Mouse (Mus musculus) hindbrain, embryonic 10.5 days (tissue): ENCODE measurements around the gene Vash2. TPM values are rescaled to one million over a fixed set of nuclear protein-coding genes. Genes with fewer than 3 reads are reported as not detected.
A peak's percentile ranks its signal among the peaks of the same experiment; 100 is the strongest.

Experiments used
- DNase-seq: peaks from one replicate; pipeline ENCODE4 v3.0.0-alpha.2; 2017; ENCODE audit warnings: low spot score
- H3K27ac ChIP-seq: fragments of 300-500 bp; sonication (generic); 2 replicates; pipeline ENCODE4 v1.5.1; 2016; ENCODE audit warnings: mild to moderate bottlenecking, moderate library complexity
- H3K27me3 ChIP-seq: fragments of 300-500 bp; sonication (generic); 2 replicates; pipeline ENCODE4 v1.6.1; 2016; ENCODE audit warnings: mild to moderate bottlenecking; ENCODE audit not compliant: poor library complexity, insufficient read depth, severe bottlenecking
- H3K36me3 ChIP-seq: fragments of 300-500 bp; sonication (generic); 2 replicates; pipeline ENCODE4 v1.6.1; 2016; ENCODE audit warnings: mild to moderate bottlenecking, moderate library complexity
- H3K4me1 ChIP-seq: fragments of 300-500 bp; sonication (generic); replicated peaks from 2 replicates; pipeline ENCODE4 v1.6.1; 2016; ENCODE audit warnings: mild to moderate bottlenecking
- H3K4me3 ChIP-seq: fragments of 300-500 bp; sonication (generic); 2 replicates; pipeline ENCODE4 v1.5.1; 2016; ENCODE audit warnings: mild to moderate bottlenecking, moderate library complexity
- H3K9me3 ChIP-seq: fragments of 300-500 bp; sonication (generic); 2 replicates; pipeline ENCODE4 v1.6.1; 2016; ENCODE audit warnings: mild to moderate bottlenecking, moderate library complexity
- WGBS: fragments of 180-500 bp; shearing (Covaris S2); methylation state at CpG from one replicate; pipeline ENCODE4 v1.1.7; 2016; 5-methylcytosine and 5-hydroxymethylcytosine counted together
- polyA plus RNA-seq: library from polyadenylated mRNA; unstranded; fragments of >200 nt; fragmentation: Nextera tagmentation; extraction: Ambion mirVana; gene quantifications from 2 replicates; pipeline ENCODE4 v1.2.1, GENCODE M21; 2016

Vash2 gene
- polyA plus RNA-seq, 1 experiment from 2014 or later, result 50.5 TPM

- Histone ChIP-seq H3K27ac (no peak overlapping the region), H3K27me3 (no peaks in the 10 kb centered on the region; the same call in 1 of the 2 replicates), H3K36me3 (no peaks in the 10 kb centered on the region), H3K9me3 (peaks cover 6% of the 10 kb centered on the region; the same call in 1 of the 2 replicates), H3K4me1 (no peaks in the 10 kb centered on the region), H3K4me3 (no peak overlapping the region)
- DNase-seq, result no peak
- 85% methylated on average over 1 of the region's 1 CpGs for WGBS
Observed at GRCm38 (mm10) chr1:190998027-190998426, 18.9 kb upstream of the Vash2 start.

- H3K36me3 ChIP-seq, result no peaks in the 10 kb centered on the region
- no peak overlapping the region for H3K4me3 ChIP-seq
- peaks cover 6% of the 10 kb centered on the region; the same call in 1 of the 2 replicates for H3K9me3 ChIP-seq
- WGBS, result 76% methylated on average over 6 of the region's 6 CpGs
- no peaks in the 10 kb centered on the region for H3K4me1 ChIP-seq
- H3K27ac ChIP-seq, result no peak overlapping the region
- H3K27me3 ChIP-seq, result no peaks in the 10 kb centered on the region; the same call in 1 of the 2 replicates
- no peak for DNase-seq
Observed at GRCm38 (mm10) chr1:190996346-190996877, 17.3 kb upstream of the Vash2 start.

- no peaks in the 10 kb centered on the region for H3K4me1 ChIP-seq
- 79% methylated on average over 7 of the region's 7 CpGs for WGBS
- no peak for DNase-seq
- no peak overlapping the region for H3K27ac ChIP-seq
- peaks cover 6% of the 10 kb centered on the region; the same call in 1 of the 2 replicates for H3K9me3 ChIP-seq
- H3K36me3 ChIP-seq, result no peaks in the 10 kb centered on the region
- no peaks in the 10 kb centered on the region; the same call in 1 of the 2 replicates for H3K27me3 ChIP-seq
- H3K4me3 ChIP-seq, result no peak overlapping the region
Observed at GRCm38 (mm10) chr1:190995548-190995947, 16.5 kb upstream of the Vash2 start.

- Histone ChIP-seq H3K27me3 (no peaks in the 10 kb centered on the region; the same call in 1 of the 2 replicates), H3K9me3 (no peaks in the 10 kb centered on the region), H3K27ac (no peak overlapping the region), H3K4me1 (no peaks in the 10 kb centered on the region), H3K4me3 (no peak overlapping the region), H3K36me3 (no peaks in the 10 kb centered on the region)
- WGBS, result 84% methylated on average over 9 of the region's 9 CpGs
- DNase-seq, result no peak
Observed at GRCm38 (mm10) chr1:190989437-190990082, 10.5 kb upstream of the Vash2 start.

GRCm38 (mm10) chr1:190981412-190981811 lies 2.3 kb upstream of the Vash2 start:
- Histone ChIP-seq H3K4me3 (no peak overlapping the region), H3K36me3 (no peaks in the 10 kb centered on the region), H3K27ac (no peak overlapping the region), H3K9me3 (no peaks in the 10 kb centered on the region), H3K27me3 (peaks cover 3% of the 10 kb centered on the region; the same call in 1 of the 2 replicates), H3K4me1 (peaks cover 43% of the 10 kb centered on the region)
- WGBS, result 82% methylated on average over 4 of the region's 4 CpGs
- no peak for DNase-seq

GRCm38 (mm10) chr1:190980470-190980869 lies 1.4 kb upstream of the Vash2 start:
- Histone ChIP-seq H3K27ac (no peak overlapping the region), H3K9me3 (no peaks in the 10 kb centered on the region), H3K27me3 (peaks cover 3% of the 10 kb centered on the region; the same call in 1 of the 2 replicates), H3K4me1 (peaks cover 47% of the 10 kb centered on the region), H3K4me3 (no peak overlapping the region), H3K36me3 (peaks cover 2% of the 10 kb centered on the region)
- 92% methylated on average over 1 of the region's 1 CpGs for WGBS
- DNase-seq, result no peak

DNA sequence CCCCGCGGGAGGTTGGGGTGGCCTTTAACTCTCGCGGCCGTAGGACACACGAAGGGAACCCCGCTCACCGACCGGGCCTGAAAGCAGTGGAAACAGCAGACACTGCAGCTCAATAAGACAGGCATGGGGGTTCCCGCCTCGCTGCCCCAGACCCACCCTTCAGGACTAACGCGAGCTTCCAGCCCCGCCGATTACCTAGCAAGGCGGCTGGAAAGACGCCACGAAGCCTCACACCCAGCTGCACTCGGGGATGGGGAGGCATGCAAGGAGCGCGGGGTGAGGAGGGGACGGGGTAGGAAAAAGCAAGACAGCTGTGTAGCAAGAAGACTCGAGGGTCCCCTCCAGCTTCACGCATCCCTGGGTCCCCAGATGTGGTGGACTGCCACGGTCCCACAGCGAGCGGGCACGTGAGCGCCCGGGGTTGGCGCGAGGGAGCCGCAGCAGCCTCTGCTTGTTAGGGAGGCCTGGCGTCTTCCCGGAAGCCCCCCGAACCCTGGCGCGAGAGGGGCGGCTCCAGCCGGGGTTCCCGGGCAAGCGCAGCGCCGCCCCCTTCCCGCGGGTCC lies 504 bp downstream of the Vash2 start:
- DNase-seq, result peak; percentile 79
- WGBS, result under 1% methylated on average over 46 of the region's 46 CpGs
- H3K27ac ChIP-seq, result peak overlapping the region; percentile 94
- H3K27me3 ChIP-seq, result peaks cover 3% of the 10 kb centered on the region; the same call in 1 of the 2 replicates
- H3K4me3 ChIP-seq, result peak overlapping the region; percentile 74
- H3K4me1 ChIP-seq, result peaks cover 51% of the 10 kb centered on the region
- no peaks in the 10 kb centered on the region for H3K9me3 ChIP-seq
- H3K36me3 ChIP-seq, result peaks cover 21% of the 10 kb centered on the region

DNA sequence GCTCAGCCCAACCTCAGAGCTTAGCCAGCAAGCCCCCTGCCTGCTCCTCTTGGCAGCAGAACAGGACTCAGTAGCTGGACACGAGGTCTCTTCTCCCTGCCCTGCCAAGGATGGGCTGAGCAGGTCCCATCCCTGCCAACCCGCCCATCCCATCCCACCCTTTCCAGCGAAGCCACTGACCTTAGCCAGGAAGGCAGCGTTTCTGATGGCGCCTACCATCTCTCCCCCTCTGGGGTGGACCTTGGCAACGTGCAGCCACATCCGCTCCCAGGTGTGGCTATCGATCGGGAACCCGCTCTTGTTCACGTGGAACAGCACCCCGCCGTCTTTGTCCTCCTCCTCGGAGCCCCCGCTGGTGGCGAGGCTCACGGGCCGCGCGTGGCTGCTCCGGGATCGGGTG lies 1.1 kb downstream of the Vash2 start:
- WGBS, result under 1% methylated on average over 22 of the region's 22 CpGs
- Histone ChIP-seq H3K4me3 (peak overlapping the region; percentile 74), H3K27ac (peak overlapping the region; percentile 94), H3K27me3 (peaks cover 3% of the 10 kb centered on the region; the same call in 1 of the 2 replicates), H3K36me3 (peaks cover 27% of the 10 kb centered on the region), H3K4me1 (peaks cover 51% of the 10 kb centered on the region), H3K9me3 (no peaks in the 10 kb centered on the region)
- peak; percentile 49 for DNase-seq

DNA sequence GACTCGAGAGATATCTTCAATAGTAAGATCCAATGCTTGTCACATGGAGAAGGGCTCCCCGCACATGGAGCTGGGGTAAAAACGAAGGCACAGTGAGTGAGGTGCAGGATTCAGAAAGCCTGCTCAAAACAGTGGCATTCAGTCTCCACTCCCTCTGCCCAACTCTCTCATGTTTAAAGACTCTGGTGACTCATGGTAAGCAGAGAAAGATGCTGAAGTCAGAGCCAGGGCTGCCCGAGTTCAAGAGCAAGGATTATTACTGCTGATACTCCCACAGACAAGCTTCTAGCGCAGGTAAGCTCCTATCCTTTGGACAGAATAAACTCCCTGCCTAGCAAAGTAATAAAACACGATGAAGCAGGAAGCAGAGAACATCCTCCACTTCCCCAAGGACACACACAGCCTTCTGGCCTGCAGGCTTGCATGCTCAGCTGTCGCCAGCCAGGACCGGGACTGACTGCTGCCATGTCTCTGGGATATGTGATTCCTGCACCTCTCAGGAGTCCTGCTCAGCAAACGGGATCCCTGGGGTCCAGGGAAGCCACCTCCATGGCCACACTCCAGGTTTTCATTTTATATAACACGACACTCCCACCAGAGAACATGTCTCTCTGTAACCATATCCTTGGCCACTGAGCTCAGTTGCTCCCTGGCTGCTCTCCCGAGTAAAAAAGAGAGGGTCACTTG lies 2.1 kb downstream of the Vash2 start:
- no peak for DNase-seq
- Histone ChIP-seq H3K27ac (peak overlapping the region; percentile 50; the same call in 1 of the 2 replicates), H3K27me3 (peaks cover 3% of the 10 kb centered on the region; the same call in 1 of the 2 replicates), H3K4me1 (peaks cover 51% of the 10 kb centered on the region), H3K4me3 (peak overlapping the region; percentile 74), H3K36me3 (peaks cover 36% of the 10 kb centered on the region), H3K9me3 (no peaks in the 10 kb centered on the region)
- 62% methylated on average over 11 of the region's 11 CpGs for WGBS

- H3K36me3 ChIP-seq, result peaks cover 57% of the 10 kb centered on the region
- no peak overlapping the region for H3K27ac ChIP-seq
- DNase-seq, result no peak
- WGBS, result 82% methylated on average over 1 of the region's 1 CpGs
- H3K4me3 ChIP-seq, result no peak overlapping the region
- peaks cover 42% of the 10 kb centered on the region for H3K4me1 ChIP-seq
- no peaks in the 10 kb centered on the region for H3K9me3 ChIP-seq
- no peaks in the 10 kb centered on the region for H3K27me3 ChIP-seq
Observed at GRCm38 (mm10) chr1:190974833-190975232, 4.3 kb downstream of the Vash2 start.

GRCm38 (mm10) chr1:190974191-190974590 lies 4.9 kb downstream of the Vash2 start:
- H3K4me1 ChIP-seq, result peaks cover 36% of the 10 kb centered on the region
- no peak overlapping the region for H3K4me3 ChIP-seq
- H3K36me3 ChIP-seq, result peaks cover 64% of the 10 kb centered on the region
- DNase-seq, result no peak
- no peaks in the 10 kb centered on the region for H3K9me3 ChIP-seq
- 90% methylated on average over 8 of the region's 8 CpGs for WGBS
- no peaks in the 10 kb centered on the region for H3K27me3 ChIP-seq
- no peak overlapping the region for H3K27ac ChIP-seq

DNA sequence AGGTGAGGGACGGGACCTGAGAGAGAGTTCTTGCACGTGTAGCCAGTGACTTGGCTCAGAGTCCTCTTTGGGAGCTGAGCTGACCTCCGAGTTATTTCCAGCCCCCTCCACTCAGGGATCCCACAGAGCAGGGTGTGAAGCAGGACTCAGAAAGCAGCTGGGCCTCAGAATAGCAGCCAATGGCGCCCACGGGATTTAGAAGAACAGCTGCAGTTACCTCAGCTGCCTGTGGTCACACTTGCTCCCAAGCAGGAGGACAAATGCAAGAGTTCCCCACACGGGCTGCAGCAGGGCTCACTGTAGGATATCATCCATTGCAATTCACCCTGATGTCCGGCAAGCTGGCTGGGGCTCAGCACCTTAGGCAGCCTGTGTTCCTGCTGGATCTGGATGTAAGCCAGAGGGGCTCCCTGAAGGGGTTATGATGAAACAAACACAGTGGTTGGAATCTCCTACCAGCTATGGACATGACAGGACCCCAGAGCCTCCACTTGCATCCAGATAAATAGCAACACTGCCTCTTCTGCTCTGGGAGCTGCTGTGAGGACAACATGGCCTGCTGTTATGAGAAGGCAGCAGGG lies 6.4 kb downstream of the Vash2 start:
- H3K4me3 ChIP-seq, result no peak overlapping the region
- peaks cover 77% of the 10 kb centered on the region for H3K36me3 ChIP-seq
- DNase-seq, result no peak
- H3K27ac ChIP-seq, result no peak overlapping the region
- peaks cover 27% of the 10 kb centered on the region for H3K4me1 ChIP-seq
- WGBS, result 74% methylated on average over 7 of the region's 7 CpGs
- H3K9me3 ChIP-seq, result no peaks in the 10 kb centered on the region
- H3K27me3 ChIP-seq, result no peaks in the 10 kb centered on the region
